Mouse (Mus musculus): ENCODE measurements at regions not wholly inside any gene's neighbourhood (a gene's known extent, or its start where the extent isn't known, plus 50 kb on each side); places are given as distances from the start of the nearest gene placed in this dataset.
A peak's percentile ranks its signal among the peaks of the same experiment; 100 is the strongest.

GRCm38 (mm10) chr6:82860485-82860884, 79.1 kb downstream of the Sema4f start:
- DNase-seq: no peak

DNA sequence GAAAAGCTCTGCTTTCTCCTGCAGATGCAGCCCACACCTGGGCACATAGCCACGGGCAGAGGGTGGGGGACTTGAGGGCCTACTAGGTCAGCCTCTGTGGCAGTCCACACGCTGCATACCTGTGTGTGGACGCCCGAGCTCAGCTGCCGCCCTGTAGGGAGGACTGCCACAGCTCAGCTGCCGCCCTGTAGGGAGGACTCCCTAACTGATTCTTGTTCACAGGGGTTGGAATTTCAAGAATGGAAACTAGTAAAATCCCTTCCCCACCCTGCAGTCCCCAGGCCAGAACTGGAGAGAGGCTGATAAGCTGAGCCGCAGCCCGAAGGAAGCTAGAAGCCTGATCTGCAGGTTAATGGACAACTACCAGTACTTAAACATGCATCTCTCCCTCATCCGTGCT, 82.0 kb upstream of the Hk2 start:
- no peak for DNase-seq

- DNase-seq: no peak
These were observed 81.1 kb upstream of the Hk2 start for GRCm38 (mm10) chr6:82855401-82855800.

- no peak for DNase-seq
These were observed 80.5 kb upstream of the Hk2 start for GRCm38 (mm10) chr6:82854780-82855179.

GRCm38 (mm10) chr6:82854338-82854737, 80.1 kb upstream of the Hk2 start:
- DNase-seq: no peak

GRCm38 (mm10) chr6:82853076-82853475, 78.8 kb upstream of the Hk2 start:
- DNase-seq: no peak

GRCm38 (mm10) chr6:82850556-82850955, 76.3 kb upstream of the Hk2 start:
- DNase-seq: no peak

DNA sequence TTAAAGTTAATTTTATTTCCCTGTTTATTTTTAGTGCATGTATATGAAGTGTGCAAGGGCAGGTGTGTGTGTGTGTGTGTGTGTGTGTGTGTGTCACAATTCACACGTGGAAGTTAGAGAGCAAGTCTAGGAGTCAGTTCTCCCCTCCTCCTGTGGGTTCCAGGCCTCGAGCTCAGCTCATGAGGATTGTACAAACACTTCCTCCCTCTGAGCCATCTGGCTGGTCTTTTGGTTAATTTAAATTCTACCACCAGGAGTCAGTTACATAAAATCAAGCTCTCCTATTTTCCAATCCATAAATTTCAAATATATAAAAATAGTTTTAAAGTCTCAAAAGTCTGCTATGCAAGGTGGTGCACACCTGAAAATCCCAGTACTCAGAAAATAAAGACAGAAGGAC, 73.3 kb upstream of the Hk2 start:
- DNase-seq: no peak

DNA sequence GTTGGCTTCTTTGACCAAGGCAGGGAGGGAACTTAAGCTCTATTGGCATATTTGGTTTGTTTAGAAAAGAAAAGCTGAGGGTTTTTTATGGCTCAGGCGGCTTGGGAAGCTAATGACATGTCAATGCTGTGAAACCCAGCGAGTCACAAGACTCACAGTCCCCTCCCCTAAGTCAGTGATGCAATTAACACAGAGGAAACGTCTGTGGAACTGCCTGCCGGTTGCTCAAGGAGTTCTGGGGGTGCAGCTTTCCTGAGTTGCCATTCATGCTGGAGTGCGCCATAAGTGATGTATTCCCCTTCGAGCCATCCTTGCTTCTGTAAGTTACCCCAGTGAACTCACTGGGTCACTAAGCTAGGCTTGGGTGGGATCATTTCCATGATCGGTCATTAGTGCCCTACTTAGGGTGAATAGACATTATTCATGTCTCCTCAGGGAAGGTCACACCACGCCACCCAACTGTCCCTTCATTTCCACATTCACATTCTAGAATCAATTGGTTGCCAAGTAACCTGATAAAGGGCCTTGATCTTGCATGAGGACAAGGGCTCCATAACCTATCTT, 72.4 kb upstream of the Hk2 start:
- DNase-seq: no peak

GRCm38 (mm10) chr6:82844432-82844831, 70.2 kb upstream of the Hk2 start:
- peak; percentile 36 for DNase-seq

- no peak for DNase-seq
These were observed 69.6 kb upstream of the Hk2 start for GRCm38 (mm10) chr6:82843881-82844280.

- DNase-seq: no peak
These were observed 63.0 kb upstream of the Hk2 start for GRCm38 (mm10) chr6:82837246-82837645.

- DNase-seq: no peak
These were observed 61.2 kb upstream of the Hk2 start for GRCm38 (mm10) chr6:82835222-82836064.

GRCm38 (mm10) chr6:82833867-82834266, 59.6 kb upstream of the Hk2 start:
- no peak for DNase-seq

DNA sequence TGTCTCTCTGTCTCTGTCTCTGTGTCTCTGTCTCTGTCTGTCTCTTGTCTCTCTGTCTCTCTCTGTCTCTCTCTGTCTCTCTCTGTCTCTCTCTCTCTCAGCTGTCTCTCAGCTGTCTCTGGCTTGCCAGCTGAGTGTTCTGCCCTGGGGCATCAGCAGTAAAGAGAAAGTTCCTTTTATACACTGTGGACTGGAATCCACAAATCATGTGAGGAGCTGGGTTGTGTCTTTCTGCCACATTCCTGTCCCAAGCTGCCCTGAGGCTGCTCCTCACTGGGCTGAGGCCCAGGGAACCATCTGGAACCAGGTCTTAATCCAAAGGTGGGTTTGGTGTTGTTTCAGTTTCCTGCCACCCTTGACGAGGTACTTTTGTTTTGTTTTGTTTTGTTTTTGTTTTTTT, 57.0 kb upstream of the Hk2 start:
- DNase-seq: peak; percentile 20

- DNase-seq: no peak
These were observed 50.4 kb upstream of the Hk2 start for GRCm38 (mm10) chr6:82824684-82825083.

DNA sequence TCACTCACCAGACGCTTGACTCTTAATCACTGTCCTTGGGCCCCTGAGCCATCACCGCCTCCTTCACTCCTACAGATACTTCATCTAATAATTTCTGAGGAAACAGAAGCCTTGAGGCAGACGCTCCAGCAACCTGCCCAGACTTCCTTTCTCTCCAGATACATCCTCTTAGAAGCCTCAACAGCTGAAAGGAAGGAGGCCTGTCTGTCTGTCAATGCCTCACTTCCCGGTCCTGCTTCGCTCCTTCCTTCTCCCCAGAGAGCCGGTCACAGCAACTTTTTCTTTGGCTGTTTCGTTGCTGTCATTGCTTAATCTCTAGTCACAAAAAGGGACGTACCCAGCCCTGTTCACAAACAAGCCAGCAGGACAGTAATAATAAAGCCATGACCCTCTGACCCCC, 50.0 kb upstream of the Hk2 start:
- DNase-seq: no peak
